Mouse (Mus musculus): Measurements from ENCODE around the gene Whamm.

The Whamm gene

GRCm38 (mm10) chr7:81571108-81571940 lies at the start of gene Whamm:
Whamm (plus strand) TSS chr7:81571266.
- peak; percentile 83 to 92 for DNase-seq (ENCODE audit: low spot score in 2 of 2)

GRCm38 (mm10) chr7:81523008-81523662 lies 47.9 kb upstream of the Whamm start:
- peak; percentile 78 to 87 for DNase-seq (ENCODE audit: low spot score in 2 of 2)

DNA sequence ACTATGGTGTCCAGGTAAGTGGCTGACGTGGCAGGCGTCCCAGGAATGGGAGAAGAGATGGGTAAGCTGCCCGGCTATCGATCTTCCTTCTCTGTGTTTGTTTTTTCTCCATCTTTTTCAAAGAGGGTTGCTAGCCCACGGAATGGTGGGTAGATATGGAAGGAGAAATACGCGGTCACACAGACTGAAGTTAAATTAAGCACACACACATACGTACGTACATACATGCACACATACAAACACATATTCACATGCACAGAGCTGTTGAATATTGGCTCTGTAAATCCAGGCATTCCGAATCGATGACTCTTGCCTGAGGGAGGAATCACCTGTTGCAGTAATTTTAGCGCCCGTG lies 47.4 kb upstream of the Whamm start:
- no peak for DNase-seq (ENCODE audit: low spot score in 2 of 2)

GRCm38 (mm10) chr7:81528918-81529317 lies 42.1 kb upstream of the Whamm start:
- no peak for DNase-seq (ENCODE audit: low spot score in 2 of 2)

GRCm38 (mm10) chr7:81531462-81531861 lies 39.6 kb upstream of the Whamm start:
- no peak for DNase-seq (ENCODE audit: low spot score in 2 of 2)

- no peak for DNase-seq (ENCODE audit: low spot score in 2 of 2)
These were observed 34.6 kb upstream of the Whamm start for GRCm38 (mm10) chr7:81536478-81536877.

GRCm38 (mm10) chr7:81538070-81538675 lies 32.9 kb upstream of the Whamm start:
- DNase-seq (ENCODE audit: low spot score in 2 of 2): no peak

DNA sequence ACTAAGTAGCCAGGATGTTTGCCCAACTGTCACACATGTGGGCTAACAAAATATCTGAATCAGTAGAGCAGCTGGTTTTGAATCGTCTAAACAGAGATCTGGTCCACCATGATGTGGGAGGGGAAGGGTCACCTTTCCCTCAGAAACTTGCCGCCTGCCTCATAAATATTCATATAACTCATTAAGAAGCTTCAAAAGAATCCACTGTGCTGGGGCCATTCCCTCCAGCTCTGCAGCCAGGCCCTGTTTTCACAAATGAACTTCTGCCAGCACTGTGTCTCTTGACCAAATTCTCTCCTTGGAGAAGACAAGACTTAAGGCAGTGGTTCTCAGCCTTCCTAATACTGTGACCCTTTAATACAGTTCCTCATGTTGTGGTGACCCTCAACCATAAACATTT lies 31.5 kb upstream of the Whamm start:
- no peak for DNase-seq (ENCODE audit: low spot score in 2 of 2)

DNA sequence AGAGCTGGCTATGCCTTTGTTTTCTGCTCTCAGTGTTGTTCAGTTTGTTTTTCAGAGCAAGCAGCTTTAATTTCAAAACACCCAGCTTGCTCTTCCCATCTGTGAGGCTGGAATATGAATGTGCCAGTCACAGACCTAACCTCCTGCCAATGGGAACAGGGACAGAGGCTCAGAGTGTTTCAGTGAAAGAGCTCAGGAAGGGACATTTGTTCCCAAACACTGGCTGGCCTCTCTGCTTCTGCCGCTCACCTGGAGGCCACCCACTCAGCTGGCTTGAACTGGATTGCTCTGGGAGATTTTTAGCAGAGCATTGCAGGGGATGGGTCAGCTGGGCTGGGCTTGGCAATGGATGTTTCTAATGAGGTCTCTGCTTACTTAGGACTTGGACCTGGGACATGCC lies 30.1 kb upstream of the Whamm start:
- DNase-seq (ENCODE audit: low spot score in 2 of 2): no peak

DNA sequence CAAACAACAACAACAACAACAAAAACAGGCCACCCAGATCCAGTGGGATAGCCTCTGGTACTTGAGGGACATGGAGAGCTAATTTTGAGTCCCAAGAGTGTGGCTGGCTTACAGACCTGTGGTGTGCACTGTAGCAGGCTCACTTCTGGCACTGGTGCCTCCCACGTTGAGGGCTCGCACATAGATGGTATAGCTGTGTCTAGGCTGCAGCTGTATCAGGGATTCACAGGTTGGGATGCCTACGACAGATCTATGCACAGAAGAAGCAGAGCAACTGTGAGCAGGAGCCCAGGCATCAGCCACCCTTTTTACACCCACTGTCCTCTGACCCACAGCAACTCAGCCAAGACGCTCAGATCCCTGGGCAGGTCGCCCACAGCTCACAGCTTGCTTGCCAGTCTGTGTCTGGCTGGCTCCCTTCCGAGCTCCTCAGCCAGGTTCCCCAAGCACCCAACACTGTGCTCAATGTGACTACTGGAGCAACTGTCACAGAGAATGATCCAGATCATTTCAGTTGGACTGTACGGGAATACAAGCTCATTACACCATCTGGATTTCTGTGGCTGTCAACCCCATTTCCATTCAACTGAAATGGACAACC lies 29.0 kb upstream of the Whamm start:
- peak in 1 of 2 experiments; percentile 75 for DNase-seq (ENCODE audit: low spot score in 2 of 2)

DNA sequence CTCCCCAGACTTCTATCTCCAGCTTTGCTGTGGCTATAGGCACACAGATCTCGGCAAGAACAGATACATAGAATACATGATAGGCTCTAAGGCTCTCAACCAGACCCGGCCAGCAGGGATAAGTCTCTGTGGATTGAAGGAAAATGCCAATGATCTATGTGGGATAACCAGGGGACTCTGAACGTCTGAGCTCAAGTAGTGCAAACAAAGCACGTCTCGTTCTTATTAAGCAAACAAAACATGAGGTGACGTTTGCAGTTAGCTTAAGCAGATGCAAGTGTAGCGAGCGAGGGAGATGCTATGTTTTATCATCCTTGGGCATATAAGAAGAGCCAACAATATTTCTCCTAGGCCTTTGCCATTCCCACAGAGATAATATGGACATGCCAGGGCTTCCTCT lies 28.1 kb upstream of the Whamm start:
- no peak for DNase-seq (ENCODE audit: low spot score in 2 of 2)

DNA sequence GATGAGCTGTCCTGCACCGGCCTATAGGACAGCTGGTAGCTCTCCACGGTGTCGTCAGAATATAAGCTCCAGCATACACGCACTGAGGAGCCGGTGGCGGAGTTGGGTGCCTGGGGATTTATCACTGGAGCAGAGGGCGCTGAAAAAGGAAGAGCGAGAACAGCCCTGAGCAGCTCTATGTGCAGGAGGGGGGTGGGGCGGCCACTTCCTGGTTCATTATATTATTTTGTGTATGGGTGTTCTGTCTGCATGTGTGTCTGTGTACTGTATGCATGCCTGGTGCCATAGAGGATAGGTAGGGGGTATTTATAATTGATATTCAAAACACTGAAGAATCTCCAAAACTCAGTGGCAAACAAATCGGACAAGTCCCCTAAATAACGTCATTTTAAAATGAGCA lies 22.2 kb upstream of the Whamm start:
- DNase-seq (ENCODE audit: low spot score in 2 of 2): no peak

DNA sequence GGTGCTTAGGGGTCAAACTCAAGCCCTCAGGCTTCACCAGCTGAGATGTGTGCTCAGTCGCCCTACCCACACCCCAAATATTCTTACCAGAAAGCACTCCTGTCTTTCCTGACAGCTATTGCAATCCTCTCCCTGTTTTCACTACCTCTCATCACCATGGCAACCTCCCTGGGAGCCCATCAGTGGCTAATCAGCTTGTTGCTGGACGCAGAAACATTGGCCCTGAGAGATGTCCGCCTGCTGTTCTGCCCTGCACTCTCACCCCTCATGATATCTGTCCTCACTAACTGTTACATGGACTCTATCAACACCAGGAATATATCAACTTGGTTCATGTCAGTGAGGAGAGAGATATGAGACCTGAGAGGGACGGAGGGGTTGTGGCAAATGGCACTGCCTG lies 17.5 kb upstream of the Whamm start:
- DNase-seq (ENCODE audit: low spot score in 2 of 2): no peak

GRCm38 (mm10) chr7:81554369-81554768 lies 16.7 kb upstream of the Whamm start:
- no peak for DNase-seq (ENCODE audit: low spot score in 2 of 2)

GRCm38 (mm10) chr7:81556839-81557238 lies 14.2 kb upstream of the Whamm start:
- no peak for DNase-seq (ENCODE audit: low spot score in 2 of 2)

DNA sequence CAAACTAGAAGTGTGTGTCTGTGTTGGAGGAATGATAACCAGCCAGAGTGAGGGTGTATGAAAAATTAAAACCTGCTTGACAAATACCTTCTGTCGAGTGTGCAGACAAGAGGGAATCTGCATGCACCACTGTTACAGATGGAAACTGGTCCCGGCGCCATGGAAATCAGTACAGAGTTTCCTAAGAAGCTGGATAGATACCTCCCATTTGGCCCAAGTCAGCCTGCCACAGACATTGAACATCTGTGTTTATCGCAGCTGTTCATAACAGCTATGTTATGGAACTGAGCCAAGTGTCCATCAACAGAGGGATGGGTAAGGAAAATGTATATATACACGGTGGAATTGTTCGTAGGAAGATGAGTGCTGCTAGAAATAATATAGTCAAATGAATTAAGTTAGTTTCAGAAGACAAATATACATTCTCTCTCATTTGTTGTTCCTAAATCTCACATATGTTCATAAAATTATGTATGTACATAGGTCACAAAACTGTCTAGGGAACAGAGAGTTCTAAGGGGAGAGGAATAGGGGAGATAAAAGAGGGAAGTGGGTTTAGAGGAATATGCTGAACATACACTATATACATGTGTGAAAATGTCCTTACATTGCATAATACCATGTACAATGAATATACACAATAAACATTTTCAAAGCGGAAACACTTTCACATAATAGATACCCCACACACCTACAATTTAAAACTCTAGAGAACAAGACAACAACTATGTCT lies 13.6 kb upstream of the Whamm start:
- no peak for DNase-seq (ENCODE audit: low spot score in 2 of 2)

GRCm38 (mm10) chr7:81557985-81558360 lies 13.1 kb upstream of the Whamm start:
- DNase-seq (ENCODE audit: low spot score in 2 of 2): no peak

- no peak for DNase-seq (ENCODE audit: low spot score in 2 of 2)
These were observed 11.7 kb upstream of the Whamm start for GRCm38 (mm10) chr7:81559231-81559980.

- no peak for DNase-seq (ENCODE audit: low spot score in 2 of 2)
These were observed 10.7 kb upstream of the Whamm start for GRCm38 (mm10) chr7:81560101-81561049.

- DNase-seq (ENCODE audit: low spot score in 2 of 2): no peak
These were observed 9.9 kb upstream of the Whamm start for GRCm38 (mm10) chr7:81561211-81561610.

All from urinary bladder, postnatal 36 days (tissue).